Mouse (Mus musculus): ENCODE measurements around the gene Smg9. TPM values are rescaled to one million over a fixed set of nuclear protein-coding genes. Genes with fewer than 3 reads are reported as not detected.
A peak's percentile ranks its signal among the peaks of the same experiment; 100 is the strongest.

Gene Smg9
- polyA plus RNA-seq, 1 experiment from 2014 or later = 24.5 TPM

DNA sequence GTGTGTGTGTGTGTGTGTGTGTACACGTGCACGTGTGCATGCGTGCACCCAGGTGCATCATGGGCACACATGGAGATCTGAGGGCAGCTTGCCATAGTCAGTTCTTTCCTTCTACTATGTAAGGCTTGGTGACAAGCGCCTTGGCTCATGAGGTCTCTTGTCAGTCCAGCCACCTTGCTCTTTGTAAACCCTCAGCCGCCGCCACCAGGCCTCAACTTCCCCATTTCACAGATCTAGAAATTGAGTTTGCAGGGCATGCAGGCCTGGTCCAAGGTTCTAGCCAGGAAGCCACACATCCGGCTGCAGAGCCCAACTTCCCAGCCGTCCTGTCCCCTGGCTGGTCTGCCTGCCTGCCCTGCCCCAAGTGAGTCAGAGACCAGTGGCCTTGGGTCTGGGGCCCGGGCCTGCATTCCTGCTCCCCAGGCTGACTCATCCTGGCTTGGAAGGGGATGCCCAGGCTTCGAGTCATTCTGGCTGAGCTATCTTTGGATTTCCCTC is 12.3 kb upstream of the Smg9 start:
- no peak for TF ChIP-seq CTCF (IDR thresholded peaks at IDR 0.05; ENCODE audit: low read depth)
- no peak for DNase-seq
- Histone ChIP-seq H3K4me3 (ENCODE audit: low read depth, low read length) (no peak overlapping the region), H3K9ac (no peak overlapping the region), H3K36me3 (ENCODE audit: insufficient read depth) (no peaks in the 10 kb centered on the region), H3K27ac (ENCODE audit: low read depth) (no peak overlapping the region), H3K4me1 (ENCODE audit: insufficient read depth) (no peaks in the 10 kb centered on the region), H3K27me3 (ENCODE audit: insufficient read depth, low read length) (no peaks in the 10 kb centered on the region), H3K4me2 (no peak overlapping the region), H3K9me3 (ENCODE audit: low read depth, low read length) (no peaks in the 10 kb centered on the region)
- no peak for ATAC-seq (ENCODE audit: insufficient read depth)
- WGBS = 76% methylated on average over 10 of the region's 10 CpGs

DNA sequence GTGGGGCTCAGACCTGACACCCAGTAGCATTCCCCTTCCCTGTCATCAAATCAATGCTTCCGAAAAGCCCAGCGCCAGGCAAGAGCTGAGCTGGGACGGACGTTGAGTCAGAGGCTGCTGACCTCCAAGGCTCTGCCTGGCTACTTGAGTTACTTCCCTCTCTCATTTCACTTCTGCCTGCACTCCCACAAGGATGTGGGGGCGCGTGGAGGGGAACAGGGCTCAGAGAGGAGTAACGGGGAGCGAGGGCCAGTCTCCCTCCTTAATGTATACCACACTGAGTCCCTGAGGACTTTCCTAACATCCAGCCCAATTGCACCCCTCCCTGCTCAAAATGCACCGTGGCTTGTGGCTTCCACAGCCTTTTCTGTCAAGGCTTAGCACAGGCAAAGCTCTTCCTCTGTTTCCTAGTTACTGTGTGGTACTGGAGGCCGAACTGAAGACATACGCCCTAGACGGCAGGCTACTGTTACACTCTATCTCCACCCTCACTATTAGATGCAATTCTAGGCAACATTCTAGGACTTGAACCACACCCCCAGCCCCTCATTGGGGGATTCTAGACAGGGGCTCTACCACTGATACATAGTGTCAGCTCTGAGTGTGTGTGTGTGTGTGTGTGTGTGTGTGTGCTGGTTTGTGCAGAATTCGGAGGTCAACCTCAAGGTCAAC is 9.8 kb upstream of the Smg9 start:
- no peak overlapping the region for H3K4me2 ChIP-seq
- no peak overlapping the region for H3K4me3 ChIP-seq (ENCODE audit: low read depth, low read length)
- no peak for TF ChIP-seq CTCF (IDR thresholded peaks at IDR 0.05; ENCODE audit: low read depth)
- no peaks in the 10 kb centered on the region for H3K4me1 ChIP-seq (ENCODE audit: insufficient read depth)
- ATAC-seq (ENCODE audit: insufficient read depth) (no peak), DNase-seq (no peak)
- 51% methylated on average over 13 of the region's 13 CpGs for WGBS
- H3K36me3 ChIP-seq (ENCODE audit: insufficient read depth) = no peaks in the 10 kb centered on the region
- H3K9ac ChIP-seq = no peak overlapping the region
- no peaks in the 10 kb centered on the region for H3K27me3 ChIP-seq (ENCODE audit: insufficient read depth, low read length)
- H3K27ac ChIP-seq (ENCODE audit: low read depth) = no peak overlapping the region
- H3K9me3 ChIP-seq (ENCODE audit: low read depth, low read length) = no peaks in the 10 kb centered on the region

DNA sequence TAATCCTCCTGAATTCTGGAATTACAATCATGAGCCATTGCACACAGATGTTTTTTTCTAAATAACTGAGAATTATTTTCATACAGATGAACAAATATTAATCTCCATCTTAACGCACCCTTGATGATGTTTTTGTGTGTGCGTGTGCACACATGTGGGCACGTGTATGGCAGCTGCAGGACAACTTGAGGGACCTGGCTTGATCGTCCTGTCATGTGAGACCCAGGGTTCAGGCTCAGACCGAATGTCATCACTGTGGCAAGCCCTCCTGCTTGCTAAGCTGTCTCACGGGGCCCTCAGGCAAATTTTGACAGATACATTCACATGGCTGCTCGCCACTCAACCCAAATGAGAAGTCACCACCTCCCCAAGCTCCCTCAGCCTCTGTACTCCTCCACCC is 8.9 kb upstream of the Smg9 start:
- no peaks in the 10 kb centered on the region for H3K36me3 ChIP-seq (ENCODE audit: insufficient read depth)
- no peak for TF ChIP-seq CTCF (IDR thresholded peaks at IDR 0.05; ENCODE audit: low read depth)
- no peak overlapping the region for H3K4me3 ChIP-seq (ENCODE audit: low read depth, low read length)
- no peaks in the 10 kb centered on the region for H3K9me3 ChIP-seq (ENCODE audit: low read depth, low read length)
- WGBS = 50% methylated on average over 7 of the region's 7 CpGs
- H3K27ac ChIP-seq (ENCODE audit: low read depth) = no peak overlapping the region
- ATAC-seq (ENCODE audit: insufficient read depth) (no peak), DNase-seq (no peak)
- no peak overlapping the region for H3K4me2 ChIP-seq
- H3K9ac ChIP-seq = no peak overlapping the region
- no peaks in the 10 kb centered on the region for H3K27me3 ChIP-seq (ENCODE audit: insufficient read depth, low read length)
- no peaks in the 10 kb centered on the region for H3K4me1 ChIP-seq (ENCODE audit: insufficient read depth)

DNA sequence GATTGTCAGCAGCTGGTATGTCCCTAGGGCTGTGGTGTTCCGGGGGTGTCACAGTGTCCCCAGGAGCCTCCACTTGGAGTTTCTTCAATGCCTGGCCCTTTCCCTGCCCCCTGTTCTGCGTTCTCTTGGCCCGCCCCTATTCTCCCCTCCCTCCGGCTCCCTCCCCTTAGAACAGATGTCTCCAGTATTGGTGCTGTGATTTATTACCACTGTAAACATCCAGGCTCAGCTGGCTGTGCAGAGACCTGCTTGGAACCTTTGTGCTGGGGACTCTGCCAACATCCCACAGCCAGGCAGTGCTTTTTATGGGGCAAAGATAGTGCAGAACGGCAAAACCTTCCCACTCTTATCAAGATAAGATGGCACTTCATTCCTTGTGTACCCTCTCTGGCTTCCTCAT is 8.3 kb upstream of the Smg9 start:
- H3K27ac ChIP-seq (ENCODE audit: low read depth) = peak overlapping the region; percentile 30; the same call in 1 of the 2 replicates
- H3K27me3 ChIP-seq (ENCODE audit: insufficient read depth, low read length) = no peaks in the 10 kb centered on the region
- TF ChIP-seq CTCF (IDR thresholded peaks at IDR 0.05; ENCODE audit: low read depth) = no peak
- H3K4me1 ChIP-seq (ENCODE audit: insufficient read depth) = no peaks in the 10 kb centered on the region
- H3K4me3 ChIP-seq (ENCODE audit: low read depth, low read length) = no peak overlapping the region
- peak overlapping the region; percentile 37; the same call in 1 of the 2 replicates for H3K4me2 ChIP-seq
- WGBS = 5% methylated on average over 5 of the region's 5 CpGs
- no peak overlapping the region for H3K9ac ChIP-seq
- H3K9me3 ChIP-seq (ENCODE audit: low read depth, low read length) = no peaks in the 10 kb centered on the region
- H3K36me3 ChIP-seq (ENCODE audit: insufficient read depth) = no peaks in the 10 kb centered on the region
- DNase-seq = peak; percentile 72
- ATAC-seq (ENCODE audit: insufficient read depth) = peak; percentile 84

DNA sequence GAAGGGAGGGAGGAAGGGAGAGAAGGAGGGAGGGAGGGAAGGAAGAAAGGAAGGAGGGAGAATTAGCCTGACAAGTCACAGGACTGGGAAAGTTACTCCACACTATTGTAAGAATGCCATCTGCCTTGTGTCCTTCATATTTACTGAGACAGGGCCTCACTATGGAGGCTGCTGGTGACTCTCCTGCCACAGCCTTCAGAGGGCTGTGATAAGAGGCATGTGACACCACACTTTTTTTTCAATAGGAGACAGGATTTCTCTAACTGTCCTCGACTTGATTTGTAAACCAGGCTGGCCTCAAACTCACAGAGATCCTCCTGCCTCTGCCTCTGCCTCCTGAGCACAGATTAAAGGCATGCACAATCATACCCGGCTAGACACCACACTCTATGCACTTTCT is 7.7 kb upstream of the Smg9 start:
- no peak overlapping the region; the same call in 1 of the 2 replicates for H3K4me2 ChIP-seq
- DNase-seq = no peak
- no peak for ATAC-seq (ENCODE audit: insufficient read depth)
- no peaks in the 10 kb centered on the region for H3K27me3 ChIP-seq (ENCODE audit: insufficient read depth, low read length)
- no peak for TF ChIP-seq CTCF (IDR thresholded peaks at IDR 0.05; ENCODE audit: low read depth)
- no peak overlapping the region for H3K9ac ChIP-seq
- no peak overlapping the region for H3K27ac ChIP-seq (ENCODE audit: low read depth)
- H3K36me3 ChIP-seq (ENCODE audit: insufficient read depth) = no peaks in the 10 kb centered on the region
- 60% methylated on average over 2 of the region's 2 CpGs for WGBS
- H3K4me3 ChIP-seq (ENCODE audit: low read depth, low read length) = no peak overlapping the region
- no peaks in the 10 kb centered on the region for H3K4me1 ChIP-seq (ENCODE audit: insufficient read depth)
- H3K9me3 ChIP-seq (ENCODE audit: low read depth, low read length) = no peaks in the 10 kb centered on the region

DNA sequence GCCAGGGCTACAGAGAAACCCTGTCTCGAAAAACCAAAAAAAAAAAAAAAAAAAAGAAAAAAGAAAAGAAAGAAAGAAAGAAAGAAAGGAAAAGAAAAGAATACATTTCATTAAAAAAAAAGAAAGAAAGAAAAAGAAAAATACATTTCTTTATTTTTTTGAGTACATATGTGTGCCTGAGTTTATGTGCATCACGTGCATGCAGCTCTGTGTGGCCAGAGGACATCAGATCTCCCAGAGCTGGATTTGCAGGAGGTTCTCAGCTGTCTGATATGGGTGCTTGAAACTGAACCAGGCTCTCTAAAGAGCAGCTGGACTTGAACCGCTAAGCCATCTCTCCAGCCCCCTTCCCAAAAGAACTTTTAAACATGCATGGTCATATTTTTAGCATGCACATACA is 5.4 kb upstream of the Smg9 start:
- Histone ChIP-seq H3K9me3 (ENCODE audit: low read depth, low read length) (no peaks in the 10 kb centered on the region), H3K4me3 (ENCODE audit: low read depth, low read length) (no peak overlapping the region), H3K9ac (no peak overlapping the region), H3K4me2 (no peak overlapping the region), H3K4me1 (ENCODE audit: insufficient read depth) (no peaks in the 10 kb centered on the region), H3K36me3 (ENCODE audit: insufficient read depth) (no peaks in the 10 kb centered on the region), H3K27ac (ENCODE audit: low read depth) (no peak overlapping the region), H3K27me3 (ENCODE audit: insufficient read depth, low read length) (no peaks in the 10 kb centered on the region)
- DNase-seq (no peak), ATAC-seq (ENCODE audit: insufficient read depth) (no peak)
- no peak for TF ChIP-seq CTCF (IDR thresholded peaks at IDR 0.05; ENCODE audit: low read depth)
- WGBS = 86% methylated on average over 2 of the region's 3 CpGs

DNA sequence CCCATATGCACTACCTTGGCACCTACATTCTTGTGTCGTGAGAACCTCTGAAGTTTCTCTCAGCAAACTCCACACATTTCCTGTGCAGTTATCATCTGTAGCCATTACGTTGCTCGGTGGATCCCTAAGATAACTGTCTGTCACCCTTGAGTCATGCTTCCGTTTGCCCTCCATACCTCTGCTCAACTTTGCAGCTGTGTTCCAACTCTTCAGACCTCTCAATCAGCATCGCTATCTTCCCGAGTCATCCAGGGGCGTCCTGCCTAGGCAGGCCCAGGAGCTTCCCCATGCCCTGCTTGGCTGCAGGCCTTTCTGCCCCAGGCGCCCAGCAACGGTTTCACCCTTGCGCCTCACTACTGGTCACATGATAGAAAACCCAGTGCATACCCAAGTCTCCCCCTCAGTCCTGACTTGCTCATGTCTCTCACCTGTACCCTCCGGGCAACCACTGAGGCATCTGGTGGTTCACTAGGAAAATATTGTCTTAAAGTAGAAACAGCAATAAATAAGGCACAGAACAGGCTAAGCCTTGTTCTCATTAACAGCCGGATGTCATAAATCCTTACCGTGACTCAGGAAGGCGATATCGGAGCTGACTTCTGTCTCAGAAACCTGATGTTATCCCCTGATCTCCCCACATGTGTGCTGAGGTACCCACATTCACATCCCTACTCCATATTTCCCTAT is 4.8 kb upstream of the Smg9 start:
- H3K36me3 ChIP-seq (ENCODE audit: insufficient read depth) = no peaks in the 10 kb centered on the region
- no peaks in the 10 kb centered on the region for H3K9me3 ChIP-seq (ENCODE audit: low read depth, low read length)
- no peak overlapping the region for H3K27ac ChIP-seq (ENCODE audit: low read depth)
- no peak overlapping the region for H3K4me2 ChIP-seq
- 74% methylated on average over 15 of the region's 15 CpGs for WGBS
- ATAC-seq (ENCODE audit: insufficient read depth) = no peak
- no peak overlapping the region for H3K4me3 ChIP-seq (ENCODE audit: low read depth, low read length)
- DNase-seq = no peak
- no peak overlapping the region for H3K9ac ChIP-seq
- TF ChIP-seq CTCF (IDR thresholded peaks at IDR 0.05; ENCODE audit: low read depth) = no peak
- no peaks in the 10 kb centered on the region for H3K27me3 ChIP-seq (ENCODE audit: insufficient read depth, low read length)
- no peaks in the 10 kb centered on the region for H3K4me1 ChIP-seq (ENCODE audit: insufficient read depth)
